Mouse (Mus musculus) heart, adult 9 months (tissue): ENCODE data around the gene 3110040M04Rik.

Source experiments
- DNase-seq, 2 experiments: peaks; one replicate each; pipeline ENCODE4 v3.0.0; 2022; ENCODE audit warnings: low spot score in 2 of 2

3110040M04Rik gene

GRCm38 (mm10) chr1:151235574-151235973 is 31.7 kb downstream of the 3110040M04Rik start:
- no peak for DNase-seq

GRCm38 (mm10) chr1:151236141-151236930 is 32.4 kb downstream of the 3110040M04Rik start:
- DNase-seq = peak; percentile 79 to 81

- no peak for DNase-seq
Observed at GRCm38 (mm10) chr1:151237780-151238179, 33.9 kb downstream of the 3110040M04Rik start.

- DNase-seq = no peak
Observed at GRCm38 (mm10) chr1:151243332-151243731, 39.4 kb downstream of the 3110040M04Rik start.

GRCm38 (mm10) chr1:151244013-151244412 is 40.1 kb downstream of the 3110040M04Rik start:
- DNase-seq = no peak

- DNase-seq = no peak
Observed at GRCm38 (mm10) chr1:151244761-151245160, 40.8 kb downstream of the 3110040M04Rik start.

GRCm38 (mm10) chr1:151245165-151245564 is 41.2 kb downstream of the 3110040M04Rik start:
- DNase-seq = no peak

- no peak for DNase-seq
Observed at GRCm38 (mm10) chr1:151245846-151246245, 41.9 kb downstream of the 3110040M04Rik start.

GRCm38 (mm10) chr1:151250109-151250508 is 46.2 kb downstream of the 3110040M04Rik start:
- no peak for DNase-seq

- DNase-seq = peak; percentile 82 to 89
Observed at GRCm38 (mm10) chr1:151250529-151251193, 46.7 kb downstream of the 3110040M04Rik start.

- no peak for DNase-seq
Observed at GRCm38 (mm10) chr1:151251194-151252010, 47.5 kb downstream of the 3110040M04Rik start.
